18 mouse cellular contexts compared by ENCODE assay signal in the genomic region with DNA sequence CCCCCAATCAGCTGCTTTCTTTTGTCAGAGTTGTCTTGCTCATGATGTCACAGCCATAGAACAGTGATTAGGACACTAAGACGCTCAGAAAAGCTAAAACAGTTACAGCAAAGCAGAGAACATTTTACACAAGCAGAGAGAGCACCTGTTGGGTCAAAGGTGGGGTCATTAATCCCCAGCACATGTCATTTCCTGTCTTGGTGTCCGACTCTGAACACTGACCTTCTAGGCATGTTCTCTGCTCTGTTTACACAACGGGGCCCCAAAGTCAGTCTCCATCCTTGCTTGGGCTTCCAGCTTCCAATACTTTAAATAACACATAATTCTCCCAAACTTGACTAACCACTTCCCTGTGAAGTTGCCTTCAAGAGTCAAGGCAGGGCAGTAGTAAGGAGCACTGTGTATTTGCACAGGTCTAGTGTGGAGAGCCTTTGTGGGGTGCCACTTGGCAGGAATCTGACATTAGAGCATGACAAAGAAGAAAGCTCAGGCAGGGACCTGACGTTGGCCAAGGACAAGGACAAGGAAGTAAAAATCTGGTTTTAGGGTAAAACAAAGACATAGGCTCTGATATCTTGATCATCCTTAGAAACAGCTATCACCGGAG. TPM values are rescaled to one million over a fixed set of nuclear protein-coding genes. Genes with fewer than 3 reads are reported as not detected.
DNase-seq lines count a peak whose midpoint lies in the region; ATAC-seq and TF ChIP-seq lines count a peak whose summit lies in the region.
"Had no signal": no experiment of that assay in that cellular context is flagged by ENCODE, and none has a peak within 500 bp of the region (broad histone marks: within the 10 kb centered on the region; RNA-seq: fewer than 3 reads in every experiment).

No protein-coding gene starts in this region.

- no peak overlapping the region for H3K4me3 ChIP-seq in midbrain, embryonic 11.5 days (ENCODE audit: low read depth, low read length)
- no peak overlapping the region for H3K4me3 ChIP-seq in midbrain, embryonic 16.5 days (ENCODE audit: low read depth, low read length)
- no peak overlapping the region for H3K4me3 ChIP-seq in lung, adult 2 months (replicated peaks; ENCODE audit: extremely low read depth, low read depth, low read length)
- no peak overlapping the region for H3K4me3 ChIP-seq in hindbrain, embryonic 12.5 days
- H3K4me3 ChIP-seq: embryonic facial prominence, embryonic 13.5 days; forebrain, embryonic 15.5 days; limb, embryonic 13.5 days had no signal

- 83% methylated on average over 5 of the region's 5 CpGs for WGBS in midbrain, embryonic 11.5 days
- 85% methylated on average over 5 of the region's 5 CpGs for WGBS in midbrain, embryonic 16.5 days
- 45% methylated on average over 5 of the region's 5 CpGs for WGBS in lung, adult 2 months
- 74% methylated on average over 5 of the region's 5 CpGs for WGBS in hindbrain, embryonic 12.5 days

- TF ChIP-seq CTCF in lung, adult 2 months (IDR thresholded peaks at IDR 0.05; ENCODE audit: insufficient read depth, low read length) = no peak

- H3K4me1 ChIP-seq in midbrain, embryonic 11.5 days (ENCODE audit: control insufficient read depth, insufficient read depth, low read length) = no peaks in the 10 kb centered on the region
- H3K4me1 ChIP-seq in midbrain, embryonic 16.5 days (ENCODE audit: control insufficient read depth, insufficient read depth, low read length) = no peaks in the 10 kb centered on the region
- H3K4me1 ChIP-seq in lung, adult 2 months (ENCODE audit: control insufficient read depth, insufficient read depth, low read length) = no peaks in the 10 kb centered on the region
- H3K4me1 ChIP-seq in hindbrain, embryonic 12.5 days = no peaks in the 10 kb centered on the region
- H3K4me1 ChIP-seq: forebrain, embryonic 15.5 days had no signal

- no peak overlapping the region for H3K9ac ChIP-seq in midbrain, embryonic 11.5 days (ENCODE audit: low read length)
- no peak overlapping the region for H3K9ac ChIP-seq in midbrain, embryonic 16.5 days (ENCODE audit: low read depth, low read length)
- no peak overlapping the region for H3K9ac ChIP-seq in hindbrain, embryonic 12.5 days
- H3K9ac ChIP-seq: embryonic facial prominence, embryonic 13.5 days; forebrain, embryonic 15.5 days; limb, embryonic 13.5 days had no signal

- H3K4me2 ChIP-seq in midbrain, embryonic 11.5 days = no peak overlapping the region
- no peak overlapping the region for H3K4me2 ChIP-seq in midbrain, embryonic 16.5 days (ENCODE audit: low read length)
- H3K4me2 ChIP-seq in hindbrain, embryonic 12.5 days (replicated peaks) = no peak overlapping the region
- H3K4me2 ChIP-seq: embryonic facial prominence, embryonic 13.5 days; forebrain, embryonic 15.5 days; limb, embryonic 13.5 days had no signal

- no peaks in the 10 kb centered on the region for H3K27me3 ChIP-seq in midbrain, embryonic 11.5 days (ENCODE audit: control insufficient read depth, insufficient read depth, low read length)
- H3K27me3 ChIP-seq in midbrain, embryonic 16.5 days (ENCODE audit: control insufficient read depth, insufficient read depth, low read depth, low read length) = no peaks in the 10 kb centered on the region
- no peaks in the 10 kb centered on the region for H3K27me3 ChIP-seq in hindbrain, embryonic 12.5 days
- H3K27me3 ChIP-seq: embryonic facial prominence, embryonic 13.5 days; forebrain, embryonic 15.5 days; limb, embryonic 13.5 days had no signal

- H3K9me3 ChIP-seq in midbrain, embryonic 11.5 days (ENCODE audit: control insufficient read depth, low read length) = no peaks in the 10 kb centered on the region
- no peaks in the 10 kb centered on the region for H3K9me3 ChIP-seq in midbrain, embryonic 16.5 days (replicated peaks; ENCODE audit: control insufficient read depth, low read length, poor library complexity, severe bottlenecking)
- no peaks in the 10 kb centered on the region for H3K9me3 ChIP-seq in hindbrain, embryonic 12.5 days (replicated peaks)
- H3K9me3 ChIP-seq: embryonic facial prominence, embryonic 13.5 days; forebrain, embryonic 15.5 days; limb, embryonic 13.5 days had no signal

- TF ChIP-seq POLR2A in lung, adult 2 months (IDR thresholded peaks at IDR 0.05; ENCODE audit: borderline replicate concordance, extremely low read depth, low read depth, low read length) = no peak

- H3K27ac ChIP-seq in midbrain, embryonic 11.5 days (ENCODE audit: low read depth, low read length) = no peak overlapping the region
- no peak overlapping the region for H3K27ac ChIP-seq in midbrain, embryonic 16.5 days (ENCODE audit: low read length)
- no peak overlapping the region for H3K27ac ChIP-seq in hindbrain, embryonic 12.5 days
- H3K27ac ChIP-seq: embryonic facial prominence, embryonic 13.5 days; forebrain, embryonic 15.5 days; limb, embryonic 13.5 days had no signal

- peak; percentile 77 for DNase-seq in midbrain, embryonic 11.5 days (ENCODE audit: low spot score, missing footprints)
- peak; percentile 40 for DNase-seq in lung, adult 2 months
- peak; percentile 85 for DNase-seq in lung, postnatal 25 days (ENCODE audit: low spot score)
- DNase-seq in thymus, postnatal 4 days = no peak
- DNase-seq in adipocyte (ENCODE audit: low spot score) = no peak
- DNase-seq: adrenal gland, postnatal 36 days; cerebellum, adult 11-12 months; gastrocnemius, postnatal 25 days; kidney, adult 2 months; kidney, postnatal 36 days; right cerebral cortex, postnatal 25 days; thymus, adult 18-20 months had no signal

- ATAC-seq in midbrain, embryonic 11.5 days (ENCODE audit: low FRiP score) = no peak
- no peak for ATAC-seq in midbrain, embryonic 16.5 days
- ATAC-seq in hindbrain, embryonic 12.5 days (ENCODE audit: low FRiP score) = no peak
- ATAC-seq: forebrain, embryonic 15.5 days; inflammation-experienced regulatory T-cells, adult 6 months had no signal

- H3K36me3 ChIP-seq in midbrain, embryonic 11.5 days (ENCODE audit: control insufficient read depth, insufficient read depth, low read length) = no peaks in the 10 kb centered on the region
- H3K36me3 ChIP-seq in midbrain, embryonic 16.5 days (ENCODE audit: control insufficient read depth, insufficient read depth, low read length) = no peaks in the 10 kb centered on the region
- no peaks in the 10 kb centered on the region for H3K36me3 ChIP-seq in hindbrain, embryonic 12.5 days
- H3K36me3 ChIP-seq: embryonic facial prominence, embryonic 13.5 days; forebrain, embryonic 15.5 days; limb, embryonic 13.5 days had no signal

RNA-seq across cellular contexts. Expression of a gene that starts 52.6 kb away (rescaled TPM):
- 28.4 and 32.3 TPM in 2 replicates for polyA plus RNA-seq in midbrain, embryonic 11.5 days (2014; fragmentation: Nextera tagmentation; extraction: Ambion mirVana)
- polyA plus RNA-seq in midbrain, embryonic 16.5 days (2015; fragmentation: Nextera tagmentation; extraction: Ambion mirVana) = 20.5 and 25.1 TPM in 2 replicates
- polyA plus RNA-seq in lung, adult 2 months (2012; rRNA removed) = 45.4 and 60.5 TPM in 2 replicates
- polyA plus RNA-seq in hindbrain, embryonic 12.5 days (2016; fragmentation: Nextera tagmentation; extraction: Ambion mirVana) = 40.4 and 53.4 TPM in 2 replicates

Comparison
In these comparisons a context has a peak if more than half of its experiments do, and no peak if none do; other contexts are left out.
1. DNase-seq: peak in midbrain, embryonic 11.5 days (single experiment), lung, adult 2 months (single experiment) and lung, postnatal 25 days (single experiment); none in thymus, postnatal 4 days (single experiment) and adipocyte (single experiment).